Mouse (Mus musculus) ES-Bruce4 (cell line): ENCODE measurements around the gene Irak1bp1.

Experiments used
- CTCF ChIP-seq: IDR thresholded peaks from one replicate; pipeline ENCODE4 v1.8.1; 2011; ENCODE audit warnings: low read depth, low read length
- EP300 ChIP-seq: IDR thresholded peaks from 2 replicates; pipeline ENCODE4 v1.6.1; 2011; ENCODE audit warnings: low read depth, low read length; ENCODE audit not compliant: insufficient read depth
- POLR2A ChIP-seq: IDR thresholded peaks from one replicate; pipeline ENCODE4 v1.8.1; 2011; ENCODE audit warnings: low read length; ENCODE audit not compliant: insufficient read depth

- TF ChIP-seq POLR2A = no peak
- no peak for TF ChIP-seq CTCF
- no peak for TF ChIP-seq EP300
These were observed 36.8 kb downstream of the Irak1bp1 start for GRCm38 (mm10) chr9:82866121-82866520.
